Mouse (Mus musculus): ENCODE measurements around the gene Ankrd7. TPM values are rescaled to one million over a fixed set of nuclear protein-coding genes. Genes with fewer than 3 reads are reported as not detected.
A peak's percentile ranks its signal among the peaks of the same experiment; 100 is the strongest.
"Not testable (repeated sequence)": the region's sequence is repeated elsewhere in the genome, so short reads cannot be mapped to it uniquely, and the experiment has no call there.

The Ankrd7 gene
- total RNA-seq (2021) = not detected
- long read RNA-seq, experiment 1 = 0 reads
- long read RNA-seq, experiment 2 = 0 reads

- Histone ChIP-seq H3K27ac (peak within 1 kb of the TSS; percentile 79), H3K4me3 (peak within 1 kb of the TSS; percentile 28)
- no peak for TF ChIP-seq CTCF (conservative IDR thresholded peaks at IDR 0.05)
- DNase-seq (ENCODE audit: low spot score in 2 of 2) = peak in 1 of 2 experiments; percentile 7
These were observed at the start of gene Ankrd7 for GRCm38 (mm10) chr6:18866018-18866417. Ankrd7 (plus strand) TSS chr6:18866318.

- TF ChIP-seq CTCF (conservative IDR thresholded peaks at IDR 0.05) = peak; percentile 95
- H3K4me3 ChIP-seq = no peak overlapping the region
- peak overlapping the region; percentile 85 for H3K27ac ChIP-seq
- peak; percentile 58 to 78 for DNase-seq (ENCODE audit: low spot score in 2 of 2)
These were observed 46.8 kb upstream of the Ankrd7 start for GRCm38 (mm10) chr6:18819343-18819742.

GRCm38 (mm10) chr6:18820246-18820645 is 45.9 kb upstream of the Ankrd7 start:
- TF ChIP-seq CTCF (conservative IDR thresholded peaks at IDR 0.05) = no peak
- peak in 1 of 2 experiments; percentile 28 for DNase-seq (ENCODE audit: low spot score in 2 of 2)
- peak overlapping the region; percentile 85 for H3K27ac ChIP-seq
- no peak overlapping the region for H3K4me3 ChIP-seq

- Histone ChIP-seq H3K27ac (no peak overlapping the region), H3K4me3 (no peak overlapping the region)
- TF ChIP-seq CTCF (conservative IDR thresholded peaks at IDR 0.05) = no peak
- no peak for DNase-seq (ENCODE audit: low spot score in 2 of 2)
These were observed 43.3 kb upstream of the Ankrd7 start for GRCm38 (mm10) chr6:18822812-18823211.

- DNase-seq (ENCODE audit: low spot score in 2 of 2) = peak; percentile 64 to 83
- H3K4me3 ChIP-seq = no peak overlapping the region
- TF ChIP-seq CTCF (conservative IDR thresholded peaks at IDR 0.05) = no peak
- peak overlapping the region; percentile 83 for H3K27ac ChIP-seq
These were observed 33.2 kb upstream of the Ankrd7 start for GRCm38 (mm10) chr6:18832958-18833357.

GRCm38 (mm10) chr6:18844529-18844928 is 21.6 kb upstream of the Ankrd7 start:
- not testable (repeated sequence) for H3K4me3 ChIP-seq; DNase-seq (ENCODE audit: low spot score in 2 of 2); H3K27ac ChIP-seq

- not testable (repeated sequence) for DNase-seq (ENCODE audit: low spot score in 2 of 2); H3K27ac ChIP-seq; H3K4me3 ChIP-seq
These were observed 20.5 kb upstream of the Ankrd7 start for GRCm38 (mm10) chr6:18845571-18845970.

GRCm38 (mm10) chr6:18848051-18848701 is 17.9 kb upstream of the Ankrd7 start, which contains the start of gene Lsm8:
Lsm8 (plus strand) TSS chr6:18848579.
- peak within 1 kb of the TSS; percentile 86 for H3K4me3 ChIP-seq
- H3K27ac ChIP-seq = peak within 1 kb of the TSS; percentile 95
- peak; percentile 96 to 97 for DNase-seq (ENCODE audit: low spot score in 2 of 2)
- peak; percentile 28; the same call in 1 of the 2 replicates for TF ChIP-seq CTCF (conservative IDR thresholded peaks at IDR 0.05)

GRCm38 (mm10) chr6:18848702-18849061 is 17.4 kb upstream of the Ankrd7 start:
- Histone ChIP-seq H3K27ac (peak overlapping the region; percentile 95), H3K4me3 (peak overlapping the region; percentile 86)
- TF ChIP-seq CTCF (conservative IDR thresholded peaks at IDR 0.05) = no peak
- no peak for DNase-seq (ENCODE audit: low spot score in 2 of 2)

GRCm38 (mm10) chr6:18855323-18855722 is 10.8 kb upstream of the Ankrd7 start:
- Histone ChIP-seq H3K27ac (peak overlapping the region; percentile 49; the same call in 1 of the 2 replicates), H3K4me3 (no peak overlapping the region)
- TF ChIP-seq CTCF (conservative IDR thresholded peaks at IDR 0.05) = no peak
- DNase-seq (ENCODE audit: low spot score in 2 of 2) = peak; percentile 16 to 55

GRCm38 (mm10) chr6:18856487-18857078 is 9.5 kb upstream of the Ankrd7 start:
- no peak for DNase-seq (ENCODE audit: low spot score in 2 of 2)
- Histone ChIP-seq H3K27ac (peak overlapping the region; percentile 23; the same call in 1 of the 2 replicates), H3K4me3 (no peak overlapping the region)
- no peak for TF ChIP-seq CTCF (conservative IDR thresholded peaks at IDR 0.05)

GRCm38 (mm10) chr6:18889030-18889429 is 22.9 kb downstream of the Ankrd7 start:
- no peak for DNase-seq (ENCODE audit: low spot score in 2 of 2)
- Histone ChIP-seq H3K4me3 (no peak overlapping the region), H3K27ac (no peak overlapping the region)
- TF ChIP-seq CTCF (conservative IDR thresholded peaks at IDR 0.05) = no peak

- TF ChIP-seq CTCF (conservative IDR thresholded peaks at IDR 0.05) = peak; percentile 63
- H3K27ac ChIP-seq = no peak overlapping the region
- no peak overlapping the region for H3K4me3 ChIP-seq
- no peak for DNase-seq (ENCODE audit: low spot score in 2 of 2)
These were observed 28.0 kb downstream of the Ankrd7 start for GRCm38 (mm10) chr6:18894142-18894541.

GRCm38 (mm10) chr6:18907173-18907572 is 41.1 kb downstream of the Ankrd7 start:
- TF ChIP-seq CTCF (conservative IDR thresholded peaks at IDR 0.05) = peak; percentile 82
- Histone ChIP-seq H3K4me3 (no peak overlapping the region), H3K27ac (no peak overlapping the region)
- DNase-seq (ENCODE audit: low spot score in 2 of 2) = peak in 1 of 2 experiments; percentile 25

Data from layer of hippocampus, adult 2 months (tissue).